Mouse (Mus musculus) embryonic facial prominence, embryonic 10.5 days (tissue): ENCODE results near the gene Chmp6. TPM values are rescaled to one million over a fixed set of nuclear protein-coding genes. Genes with fewer than 3 reads are reported as not detected.

Experiments
- polyA plus RNA-seq: library from polyadenylated mRNA; unstranded; fragments of >200 nt; fragmentation: Nextera tagmentation; extraction: Ambion mirVana; gene quantifications from 2 replicates; pipeline ENCODE4 v1.2.1, GENCODE M21; 2016

Chmp6 gene
- polyA plus RNA-seq, 1 experiment from 2014 or later, result 120 TPM

Other genes with a start within 250 kb of the Chmp6 start
- gene Baiap2, start 29.3 kb downstream of the Chmp6 start, polyA plus RNA-seq, result 9.6 and 11.0 TPM in 2 replicates
- 0.84 and 1.6 TPM in 2 replicates for gene Aatk, start 133.7 kb downstream of the Chmp6 start, polyA plus RNA-seq
- 43.0 and 46.9 TPM in 2 replicates for gene Cep131, start 173.4 kb downstream of the Chmp6 start, polyA plus RNA-seq
- 20.2 and 21.4 TPM in 2 replicates for gene Tepsin, start 185.3 kb downstream of the Chmp6 start, polyA plus RNA-seq
- 82.0 and 87.7 TPM in 2 replicates for gene Ndufaf8, start 185.5 kb downstream of the Chmp6 start, polyA plus RNA-seq
- 99.0 and 103 TPM in 2 replicates for gene Slc38a10, start 237.9 kb downstream of the Chmp6 start, polyA plus RNA-seq